Mouse (Mus musculus): ENCODE data around the gene Gm10663. TPM values are rescaled to one million over a fixed set of nuclear protein-coding genes. Genes with fewer than 3 reads are reported as not detected.

Gene Gm10663
- polyA plus RNA-seq, 1 experiment from 2014 or later = not detected

DNA sequence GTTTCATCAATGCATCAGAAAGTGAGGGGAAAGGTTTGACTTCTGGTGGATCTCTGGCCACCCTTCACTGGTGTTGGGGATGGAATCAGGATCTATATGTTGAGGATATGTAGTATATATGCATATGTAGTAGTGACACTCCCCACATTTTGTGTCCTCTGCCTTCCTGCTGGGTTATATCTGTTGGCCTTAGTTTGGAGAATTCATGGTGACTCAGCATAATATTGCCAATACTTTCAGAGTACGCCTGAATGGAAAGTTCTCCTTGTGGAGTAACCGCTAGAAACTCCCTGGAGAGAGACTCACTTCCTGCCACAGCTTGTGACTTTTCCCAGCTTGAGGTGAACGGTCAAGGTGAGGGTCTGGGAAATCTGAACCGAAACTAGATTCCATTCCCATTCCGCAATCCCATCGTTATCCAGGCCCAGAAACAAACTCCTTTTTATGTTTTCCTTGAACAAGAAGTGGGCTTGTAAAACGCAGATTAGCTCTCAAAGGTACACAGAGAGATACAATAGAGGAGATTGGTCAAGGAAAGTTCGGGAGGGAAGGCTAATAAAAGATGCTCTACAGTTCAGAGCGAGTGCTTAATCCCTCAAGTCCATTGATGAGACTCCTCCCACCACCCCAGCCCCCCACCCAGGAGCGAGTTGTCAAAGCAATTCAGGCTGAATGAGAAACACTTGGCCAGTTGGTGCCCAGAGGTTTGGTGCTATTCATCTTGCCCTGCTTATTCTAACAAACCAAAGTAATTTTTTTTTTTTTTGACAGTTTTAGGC is 7.0 kb upstream of the Gm10663 start:
- H3K36me3 ChIP-seq (ENCODE audit: control insufficient read depth, insufficient read depth, low read length) = no peaks in the 10 kb centered on the region
- ATAC-seq (peak; percentile 68), DNase-seq (ENCODE audit: low spot score) (peak; percentile 46)
- H3K9ac ChIP-seq (ENCODE audit: low read length) = no peak overlapping the region
- no peaks in the 10 kb centered on the region for H3K27me3 ChIP-seq (replicated peaks; ENCODE audit: control insufficient read depth, insufficient read depth, low read length)
- no peak overlapping the region for H3K27ac ChIP-seq (ENCODE audit: low read depth, low read length)
- peak overlapping the region; percentile 29; the same call in 1 of the 2 replicates for H3K4me2 ChIP-seq (ENCODE audit: low read length)
- H3K9me3 ChIP-seq (replicated peaks; ENCODE audit: control insufficient read depth, low read length) = no peaks in the 10 kb centered on the region
- no peaks in the 10 kb centered on the region for H3K4me1 ChIP-seq (ENCODE audit: control insufficient read depth, insufficient read depth, low read length)
- no peak overlapping the region for H3K4me3 ChIP-seq (ENCODE audit: low read depth, low read length)
- WGBS = 7% methylated on average over 10 of the region's 10 CpGs

- ATAC-seq = peak; percentile 67
- Histone ChIP-seq H3K4me2 (ENCODE audit: low read length) (peak overlapping the region; percentile 29; the same call in 1 of the 2 replicates), H3K4me3 (ENCODE audit: low read depth, low read length) (no peak overlapping the region), H3K36me3 (ENCODE audit: control insufficient read depth, insufficient read depth, low read length) (no peaks in the 10 kb centered on the region), H3K9ac (ENCODE audit: low read length) (no peak overlapping the region), H3K27me3 (replicated peaks; ENCODE audit: control insufficient read depth, insufficient read depth, low read length) (no peaks in the 10 kb centered on the region), H3K27ac (ENCODE audit: low read depth, low read length) (no peak overlapping the region), H3K4me1 (ENCODE audit: control insufficient read depth, insufficient read depth, low read length) (no peaks in the 10 kb centered on the region), H3K9me3 (replicated peaks; ENCODE audit: control insufficient read depth, low read length) (no peaks in the 10 kb centered on the region)
- 49% methylated on average over 4 of the region's 4 CpGs for WGBS
- DNase-seq (ENCODE audit: low spot score) = no peak
These were observed 6.4 kb upstream of the Gm10663 start for GRCm38 (mm10) chr8:65068473-65068819.

- Histone ChIP-seq H3K27me3 (replicated peaks; ENCODE audit: control insufficient read depth, insufficient read depth, low read length) (no peaks in the 10 kb centered on the region), H3K36me3 (ENCODE audit: control insufficient read depth, insufficient read depth, low read length) (no peaks in the 10 kb centered on the region), H3K4me2 (ENCODE audit: low read length) (no peak overlapping the region), H3K4me3 (ENCODE audit: low read depth, low read length) (no peak overlapping the region), H3K4me1 (ENCODE audit: control insufficient read depth, insufficient read depth, low read length) (no peaks in the 10 kb centered on the region), H3K9ac (ENCODE audit: low read length) (no peak overlapping the region), H3K27ac (ENCODE audit: low read depth, low read length) (no peak overlapping the region), H3K9me3 (replicated peaks; ENCODE audit: control insufficient read depth, low read length) (no peaks in the 10 kb centered on the region)
- no peak for ATAC-seq
- DNase-seq (ENCODE audit: low spot score) = no peak
- WGBS = 64% methylated on average over 4 of the region's 4 CpGs
These were observed 3.8 kb upstream of the Gm10663 start for GRCm38 (mm10) chr8:65070996-65071395.

GRCm38 (mm10) chr8:65080731-65081130 is 5.9 kb downstream of the Gm10663 start:
- no peak for DNase-seq (ENCODE audit: low spot score)
- no peak overlapping the region for H3K9ac ChIP-seq (ENCODE audit: low read length)

GRCm38 (mm10) chr8:65085680-65086079 is 10.8 kb downstream of the Gm10663 start:
- DNase-seq (ENCODE audit: low spot score) = no peak
- Histone ChIP-seq H3K4me1 (ENCODE audit: control insufficient read depth, insufficient read depth, low read length) (no peaks in the 10 kb centered on the region), H3K27me3 (replicated peaks; ENCODE audit: control insufficient read depth, insufficient read depth, low read length) (no peaks in the 10 kb centered on the region), H3K36me3 (ENCODE audit: control insufficient read depth, insufficient read depth, low read length) (no peaks in the 10 kb centered on the region), H3K4me2 (ENCODE audit: low read length) (no peak overlapping the region), H3K4me3 (ENCODE audit: low read depth, low read length) (no peak overlapping the region), H3K9me3 (replicated peaks; ENCODE audit: control insufficient read depth, low read length) (no peaks in the 10 kb centered on the region), H3K9ac (ENCODE audit: low read length) (no peak overlapping the region), H3K27ac (ENCODE audit: low read depth, low read length) (no peak overlapping the region)
- ATAC-seq = no peak
- WGBS = 80% methylated on average over 2 of the region's 2 CpGs

More at GRCm38 (mm10) chr8:65080731-65081130, 5.9 kb downstream of the Gm10663 start:
- ATAC-seq = no peak
- WGBS = 87% methylated on average over 9 of the region's 9 CpGs
- Histone ChIP-seq H3K27ac (ENCODE audit: low read depth, low read length) (no peak overlapping the region), H3K4me3 (ENCODE audit: low read depth, low read length) (no peak overlapping the region), H3K9me3 (replicated peaks; ENCODE audit: control insufficient read depth, low read length) (no peaks in the 10 kb centered on the region), H3K4me1 (ENCODE audit: control insufficient read depth, insufficient read depth, low read length) (no peaks in the 10 kb centered on the region), H3K4me2 (ENCODE audit: low read length) (no peak overlapping the region), H3K27me3 (replicated peaks; ENCODE audit: control insufficient read depth, insufficient read depth, low read length) (no peaks in the 10 kb centered on the region), H3K36me3 (ENCODE audit: control insufficient read depth, insufficient read depth, low read length) (no peaks in the 10 kb centered on the region)

- WGBS = 60% methylated on average over 8 of the region's 8 CpGs
- no peaks in the 10 kb centered on the region for H3K9me3 ChIP-seq (replicated peaks; ENCODE audit: control insufficient read depth, low read length)
- DNase-seq (ENCODE audit: low spot score) (no peak), ATAC-seq (no peak)
- no peaks in the 10 kb centered on the region for H3K36me3 ChIP-seq (ENCODE audit: control insufficient read depth, insufficient read depth, low read length)
- no peaks in the 10 kb centered on the region for H3K27me3 ChIP-seq (replicated peaks; ENCODE audit: control insufficient read depth, insufficient read depth, low read length)
- H3K4me1 ChIP-seq (ENCODE audit: control insufficient read depth, insufficient read depth, low read length) = no peaks in the 10 kb centered on the region
- no peak overlapping the region for H3K9ac ChIP-seq (ENCODE audit: low read length)
- no peak overlapping the region for H3K4me3 ChIP-seq (ENCODE audit: low read depth, low read length)
- H3K4me2 ChIP-seq (ENCODE audit: low read length) = no peak overlapping the region
- no peak overlapping the region for H3K27ac ChIP-seq (ENCODE audit: low read depth, low read length)
These were observed 12.9 kb downstream of the Gm10663 start for GRCm38 (mm10) chr8:65087711-65088110.

- no peak overlapping the region for H3K9ac ChIP-seq (ENCODE audit: low read length)
- 91% methylated on average over 12 of the region's 12 CpGs for WGBS
- no peak overlapping the region for H3K4me3 ChIP-seq (ENCODE audit: low read depth, low read length)
- H3K4me1 ChIP-seq (ENCODE audit: control insufficient read depth, insufficient read depth, low read length) = no peaks in the 10 kb centered on the region
- H3K27me3 ChIP-seq (replicated peaks; ENCODE audit: control insufficient read depth, insufficient read depth, low read length) = no peaks in the 10 kb centered on the region
- DNase-seq (ENCODE audit: low spot score) (no peak), ATAC-seq (no peak)
- no peaks in the 10 kb centered on the region for H3K9me3 ChIP-seq (replicated peaks; ENCODE audit: control insufficient read depth, low read length)
- no peaks in the 10 kb centered on the region for H3K36me3 ChIP-seq (ENCODE audit: control insufficient read depth, insufficient read depth, low read length)
- no peak overlapping the region for H3K27ac ChIP-seq (ENCODE audit: low read depth, low read length)
- no peak overlapping the region for H3K4me2 ChIP-seq (ENCODE audit: low read length)
These were observed 13.3 kb downstream of the Gm10663 start for GRCm38 (mm10) chr8:65088120-65088519.

GRCm38 (mm10) chr8:65089781-65090180 is 14.9 kb downstream of the Gm10663 start:
- 83% methylated on average over 7 of the region's 7 CpGs for WGBS
- H3K36me3 ChIP-seq (ENCODE audit: control insufficient read depth, insufficient read depth, low read length) = no peaks in the 10 kb centered on the region
- no peak overlapping the region for H3K4me2 ChIP-seq (ENCODE audit: low read length)
- no peak overlapping the region for H3K9ac ChIP-seq (ENCODE audit: low read length)
- no peaks in the 10 kb centered on the region for H3K4me1 ChIP-seq (ENCODE audit: control insufficient read depth, insufficient read depth, low read length)
- DNase-seq (ENCODE audit: low spot score) = no peak
- no peak overlapping the region for H3K27ac ChIP-seq (ENCODE audit: low read depth, low read length)
- no peaks in the 10 kb centered on the region for H3K9me3 ChIP-seq (replicated peaks; ENCODE audit: control insufficient read depth, low read length)
- no peak overlapping the region for H3K4me3 ChIP-seq (ENCODE audit: low read depth, low read length)
- H3K27me3 ChIP-seq (replicated peaks; ENCODE audit: control insufficient read depth, insufficient read depth, low read length) = no peaks in the 10 kb centered on the region
- ATAC-seq = no peak

- H3K27me3 ChIP-seq (replicated peaks; ENCODE audit: control insufficient read depth, insufficient read depth, low read length) = no peaks in the 10 kb centered on the region
These were observed 23.1 kb downstream of the Gm10663 start for GRCm38 (mm10) chr8:65097760-65098415.

More at GRCm38 (mm10) chr8:65097760-65098415, 23.1 kb downstream of the Gm10663 start:
- DNase-seq (ENCODE audit: low spot score) (no peak), ATAC-seq (no peak)
- Histone ChIP-seq H3K27ac (ENCODE audit: low read depth, low read length) (no peak overlapping the region), H3K9ac (ENCODE audit: low read length) (no peak overlapping the region), H3K36me3 (ENCODE audit: control insufficient read depth, insufficient read depth, low read length) (no peaks in the 10 kb centered on the region), H3K4me1 (ENCODE audit: control insufficient read depth, insufficient read depth, low read length) (no peaks in the 10 kb centered on the region), H3K4me2 (ENCODE audit: low read length) (no peak overlapping the region), H3K4me3 (ENCODE audit: low read depth, low read length) (no peak overlapping the region), H3K9me3 (replicated peaks; ENCODE audit: control insufficient read depth, low read length) (no peaks in the 10 kb centered on the region)
- 81% methylated on average over 7 of the region's 7 CpGs for WGBS
